Mouse (Mus musculus): ENCODE measurements at regions not wholly inside any gene's neighbourhood (a gene's known extent, or its start where the extent isn't known, plus 50 kb on each side); places are given as distances from the start of the nearest gene placed in this dataset.

DNA sequence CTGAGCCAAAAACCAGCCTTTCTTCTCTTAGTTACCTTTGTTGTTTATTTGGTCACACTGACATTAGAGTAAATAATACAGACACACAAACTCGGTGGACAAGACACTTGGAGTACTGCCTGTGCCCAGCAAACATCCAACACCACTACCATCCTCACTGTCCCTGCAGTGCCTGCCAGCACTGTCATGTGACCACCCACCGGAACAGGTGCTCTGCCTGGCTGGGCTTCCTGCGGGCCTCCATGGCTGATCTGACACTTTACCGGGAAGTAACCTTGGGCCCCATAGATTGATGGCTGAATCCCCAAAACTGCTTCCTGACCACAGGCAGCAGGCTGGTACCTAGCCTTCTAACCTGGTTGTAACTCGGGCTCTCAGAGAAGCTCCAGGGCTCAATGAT, 175.2 kb upstream of the Agap1 start:
- Histone ChIP-seq H3K4me3 (ENCODE audit: low read length) (no peak overlapping the region), H3K9me3 (replicated peaks; ENCODE audit: control insufficient read depth, low read length) (no peaks in the 10 kb centered on the region), H3K9ac (ENCODE audit: low read length) (no peak overlapping the region), H3K36me3 (ENCODE audit: control insufficient read depth, insufficient read depth) (no peaks in the 10 kb centered on the region), H3K27ac (ENCODE audit: low read length) (no peak overlapping the region), H3K27me3 (ENCODE audit: control insufficient read depth, insufficient read depth, low read length) (no peaks in the 10 kb centered on the region), H3K4me2 (ENCODE audit: low read depth, low read length) (no peak overlapping the region), H3K4me1 (ENCODE audit: control insufficient read depth, insufficient read depth, low read length) (no peaks in the 10 kb centered on the region)
- 74% methylated on average over 5 of the region's 5 CpGs for WGBS
- no peak for ATAC-seq (replicated peaks; ENCODE audit: extremely low read depth, insufficient read depth, low FRiP score)

DNA sequence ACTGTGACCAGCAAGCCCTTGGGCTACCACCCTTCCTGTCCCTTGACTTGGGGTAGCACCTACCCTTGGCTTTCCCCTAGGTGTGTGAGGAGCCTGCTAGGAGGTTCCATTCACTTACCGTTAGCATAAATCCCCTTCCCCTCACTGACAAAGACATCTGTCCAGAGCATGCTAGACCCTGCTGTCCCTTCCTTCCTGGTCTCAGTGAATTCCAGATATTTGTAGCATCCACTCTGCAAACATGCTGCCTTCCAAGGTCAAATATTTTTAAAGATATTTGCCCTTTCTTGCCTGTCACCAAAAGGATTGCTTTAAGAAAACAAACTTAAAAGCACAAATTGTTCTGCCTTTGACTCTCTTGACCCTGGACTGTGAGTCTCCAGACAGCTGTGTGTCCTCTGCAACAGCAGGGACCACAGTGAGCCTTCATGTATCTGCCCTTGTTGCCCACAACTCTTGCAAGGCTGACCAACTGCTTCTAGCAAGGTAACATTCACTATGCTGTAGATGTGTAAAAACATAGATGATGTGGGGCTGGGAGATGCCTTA, 173.4 kb upstream of the Agap1 start:
- WGBS = 45% methylated on average over 1 of the region's 1 CpGs
- Histone ChIP-seq H3K4me2 (ENCODE audit: low read depth, low read length) (no peak overlapping the region), H3K27me3 (ENCODE audit: control insufficient read depth, insufficient read depth, low read length) (no peaks in the 10 kb centered on the region), H3K4me3 (ENCODE audit: low read length) (no peak overlapping the region), H3K9ac (ENCODE audit: low read length) (no peak overlapping the region), H3K36me3 (ENCODE audit: control insufficient read depth, insufficient read depth) (no peaks in the 10 kb centered on the region), H3K27ac (ENCODE audit: low read length) (no peak overlapping the region), H3K4me1 (ENCODE audit: control insufficient read depth, insufficient read depth, low read length) (no peaks in the 10 kb centered on the region), H3K9me3 (replicated peaks; ENCODE audit: control insufficient read depth, low read length) (no peaks in the 10 kb centered on the region)
- no peak for ATAC-seq (replicated peaks; ENCODE audit: extremely low read depth, insufficient read depth, low FRiP score)

DNA sequence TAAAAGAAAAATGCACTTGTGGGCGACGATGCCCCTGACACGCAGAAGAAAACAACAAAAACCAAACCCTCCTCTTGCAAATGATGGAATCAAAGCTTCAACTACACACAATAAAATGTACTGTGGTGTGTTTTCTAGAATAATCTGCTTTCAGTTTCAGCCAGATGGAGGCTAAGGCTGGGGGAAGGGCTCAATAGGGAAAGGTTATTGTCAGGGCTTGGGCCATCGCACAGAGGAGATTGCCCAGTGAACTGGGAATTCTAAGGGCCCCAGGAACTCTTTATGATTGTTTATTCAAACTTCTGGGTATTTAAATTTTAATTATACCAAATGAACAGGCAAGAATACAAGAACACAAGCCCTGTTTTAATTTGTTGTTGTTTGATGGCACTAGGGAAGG, 169.6 kb upstream of the Agap1 start:
- ATAC-seq (replicated peaks; ENCODE audit: extremely low read depth, insufficient read depth, low FRiP score) = no peak
- Histone ChIP-seq H3K4me2 (ENCODE audit: low read depth, low read length) (no peak overlapping the region), H3K9ac (ENCODE audit: low read length) (no peak overlapping the region), H3K4me1 (ENCODE audit: control insufficient read depth, insufficient read depth, low read length) (no peaks in the 10 kb centered on the region), H3K4me3 (ENCODE audit: low read length) (no peak overlapping the region), H3K27me3 (ENCODE audit: control insufficient read depth, insufficient read depth, low read length) (no peaks in the 10 kb centered on the region), H3K9me3 (replicated peaks; ENCODE audit: control insufficient read depth, low read length) (no peaks in the 10 kb centered on the region), H3K36me3 (ENCODE audit: control insufficient read depth, insufficient read depth) (no peaks in the 10 kb centered on the region), H3K27ac (ENCODE audit: low read length) (no peak overlapping the region)
- 78% methylated on average over 4 of the region's 4 CpGs for WGBS

DNA sequence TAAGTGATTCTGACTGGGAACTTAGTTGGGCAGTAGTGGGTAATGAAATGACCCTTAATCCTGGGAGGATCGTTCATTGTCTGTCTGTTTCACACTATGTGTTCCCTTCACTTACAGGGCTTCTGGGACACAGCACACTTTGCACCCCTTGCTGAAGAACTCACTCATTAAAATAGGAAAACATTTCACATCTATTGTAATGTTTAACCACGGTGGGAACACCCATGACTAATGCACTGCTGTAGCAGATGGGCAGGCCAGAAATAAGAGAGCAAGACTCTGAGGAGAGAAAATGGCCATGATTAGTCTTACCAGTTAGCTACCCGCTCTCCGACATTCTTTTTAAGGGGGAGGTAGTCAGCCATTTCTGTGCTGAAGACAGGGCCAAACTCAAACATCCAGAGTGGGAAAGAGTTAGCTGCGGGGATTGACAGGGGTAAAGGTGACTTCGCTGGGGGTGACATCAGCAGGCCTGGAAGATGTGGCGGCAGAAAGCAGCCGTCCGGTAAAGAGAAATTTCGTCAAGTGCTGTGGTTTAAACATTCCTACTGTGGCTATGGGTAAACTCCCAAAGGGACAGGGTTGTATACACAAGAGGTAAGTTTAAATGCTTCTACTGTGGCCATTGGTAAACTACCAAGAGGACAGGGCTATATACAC, 167.3 kb upstream of the Agap1 start:
- Histone ChIP-seq H3K36me3 (ENCODE audit: control insufficient read depth, insufficient read depth) (no peaks in the 10 kb centered on the region), H3K9ac (ENCODE audit: low read length) (no peak overlapping the region), H3K27ac (ENCODE audit: low read length) (no peak overlapping the region), H3K4me3 (ENCODE audit: low read length) (no peak overlapping the region), H3K4me2 (ENCODE audit: low read depth, low read length) (no peak overlapping the region), H3K9me3 (replicated peaks; ENCODE audit: control insufficient read depth, low read length) (no peaks in the 10 kb centered on the region), H3K4me1 (ENCODE audit: control insufficient read depth, insufficient read depth, low read length) (no peaks in the 10 kb centered on the region), H3K27me3 (ENCODE audit: control insufficient read depth, insufficient read depth, low read length) (no peaks in the 10 kb centered on the region)
- 84% methylated on average over 10 of the region's 10 CpGs for WGBS
- no peak for ATAC-seq (replicated peaks; ENCODE audit: extremely low read depth, insufficient read depth, low FRiP score)

DNA sequence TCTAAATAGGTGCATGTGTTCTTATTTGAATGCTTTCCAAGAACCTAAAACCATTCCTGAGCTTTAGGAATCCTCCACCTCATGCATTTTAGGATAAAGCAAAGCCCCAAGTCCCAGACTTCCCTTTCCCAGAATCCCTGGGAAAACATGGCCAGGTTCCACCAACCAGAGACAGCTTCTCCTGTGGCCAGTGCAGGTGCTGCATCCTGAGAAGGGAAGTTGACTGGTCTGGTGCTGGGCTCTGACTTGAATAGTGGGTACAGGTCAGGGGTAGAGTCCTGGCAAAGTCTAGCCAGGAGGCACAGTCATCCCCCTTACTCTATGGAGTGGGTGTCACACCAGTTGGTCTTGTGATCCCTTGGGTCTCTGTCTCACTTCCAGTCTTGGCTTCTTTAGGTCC, 166.6 kb upstream of the Agap1 start:
- Histone ChIP-seq H3K9ac (ENCODE audit: low read length) (no peak overlapping the region), H3K4me2 (ENCODE audit: low read depth, low read length) (no peak overlapping the region), H3K27ac (ENCODE audit: low read length) (no peak overlapping the region), H3K36me3 (ENCODE audit: control insufficient read depth, insufficient read depth) (no peaks in the 10 kb centered on the region), H3K4me3 (ENCODE audit: low read length) (no peak overlapping the region), H3K27me3 (ENCODE audit: control insufficient read depth, insufficient read depth, low read length) (no peaks in the 10 kb centered on the region), H3K4me1 (ENCODE audit: control insufficient read depth, insufficient read depth, low read length) (no peaks in the 10 kb centered on the region), H3K9me3 (replicated peaks; ENCODE audit: control insufficient read depth, low read length) (no peaks in the 10 kb centered on the region)
- no peak for ATAC-seq (replicated peaks; ENCODE audit: extremely low read depth, insufficient read depth, low FRiP score)

DNA sequence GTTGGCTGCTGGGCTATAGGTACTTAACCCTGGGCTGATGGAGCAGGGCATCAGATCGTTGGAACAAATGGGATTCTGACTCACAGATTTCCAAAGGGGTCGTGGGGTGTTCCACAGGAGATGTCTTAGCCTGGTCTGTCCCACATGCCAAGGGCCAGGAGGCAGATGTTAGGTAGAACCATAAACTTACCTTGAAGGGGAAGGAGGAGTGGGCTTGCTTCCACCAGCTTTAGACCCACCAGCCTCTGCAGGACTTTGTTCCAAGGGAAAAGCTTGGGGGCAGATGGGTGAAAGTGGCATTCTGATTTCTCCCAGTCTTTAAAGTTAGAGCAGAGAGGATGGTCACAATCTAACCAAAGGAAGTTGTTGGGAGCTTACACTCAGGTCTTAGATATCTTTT, 165.7 kb upstream of the Agap1 start:
- Histone ChIP-seq H3K36me3 (ENCODE audit: control insufficient read depth, insufficient read depth) (no peaks in the 10 kb centered on the region), H3K27ac (ENCODE audit: low read length) (no peak overlapping the region), H3K9me3 (replicated peaks; ENCODE audit: control insufficient read depth, low read length) (no peaks in the 10 kb centered on the region), H3K27me3 (ENCODE audit: control insufficient read depth, insufficient read depth, low read length) (no peaks in the 10 kb centered on the region), H3K4me3 (ENCODE audit: low read length) (no peak overlapping the region), H3K9ac (ENCODE audit: low read length) (no peak overlapping the region), H3K4me2 (ENCODE audit: low read depth, low read length) (no peak overlapping the region), H3K4me1 (ENCODE audit: control insufficient read depth, insufficient read depth, low read length) (no peaks in the 10 kb centered on the region)
- no peak for ATAC-seq (replicated peaks; ENCODE audit: extremely low read depth, insufficient read depth, low FRiP score)
- WGBS = 72% methylated on average over 2 of the region's 2 CpGs

DNA sequence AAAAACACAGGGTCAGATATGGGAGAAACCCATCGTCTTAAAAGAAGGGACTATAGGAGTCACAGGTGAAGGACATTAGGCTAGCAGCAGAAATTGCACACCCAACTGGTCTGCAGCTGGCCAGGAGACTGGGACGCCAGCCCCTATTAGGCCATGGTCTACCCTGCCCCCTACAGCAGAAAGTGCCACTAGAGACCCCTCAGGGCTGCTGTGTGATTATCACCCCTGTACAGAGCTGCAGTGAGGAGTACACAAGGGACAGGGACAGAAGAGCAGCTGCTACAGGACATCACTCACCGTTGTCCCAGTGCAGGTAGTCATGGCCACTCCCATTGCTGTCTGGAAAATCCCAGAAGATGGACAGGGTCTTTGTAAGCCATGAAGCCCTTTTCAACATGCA, 157.9 kb upstream of the Agap1 start:
- 78% methylated on average over 3 of the region's 3 CpGs for WGBS
- no peaks in the 10 kb centered on the region for H3K36me3 ChIP-seq (ENCODE audit: control insufficient read depth, insufficient read depth)
- no peak for ATAC-seq (replicated peaks; ENCODE audit: extremely low read depth, insufficient read depth, low FRiP score)

DNA sequence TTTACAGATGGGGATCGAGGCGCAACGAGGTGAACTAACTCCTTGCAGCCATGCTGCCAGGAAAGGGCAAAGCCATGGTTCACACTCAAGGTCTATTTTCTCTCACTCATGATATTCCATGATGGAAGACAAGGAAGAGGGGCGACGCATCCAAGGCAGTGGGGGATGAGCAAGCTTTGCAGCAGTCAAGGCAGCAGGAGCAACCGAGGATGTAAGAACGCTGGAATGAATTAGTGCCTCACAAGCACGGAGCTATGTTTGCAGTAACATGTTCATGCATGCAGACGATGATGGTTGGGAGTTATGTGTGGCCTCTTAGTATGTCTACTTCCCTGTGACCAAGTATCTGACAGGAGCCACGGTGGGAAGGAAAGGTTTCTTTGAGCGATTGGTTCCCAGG, 156.8 kb upstream of the Agap1 start:
- no peak overlapping the region for H3K4me3 ChIP-seq (ENCODE audit: low read length)
- peaks cover 2% of the 10 kb centered on the region; the same call in 1 of the 2 replicates for H3K27me3 ChIP-seq (ENCODE audit: control insufficient read depth, insufficient read depth, low read length)
- no peak overlapping the region for H3K4me2 ChIP-seq (ENCODE audit: low read depth, low read length)
- no peaks in the 10 kb centered on the region for H3K36me3 ChIP-seq (ENCODE audit: control insufficient read depth, insufficient read depth)
- no peaks in the 10 kb centered on the region for H3K4me1 ChIP-seq (ENCODE audit: control insufficient read depth, insufficient read depth, low read length)
- WGBS = 87% methylated on average over 11 of the region's 11 CpGs
- no peak overlapping the region for H3K27ac ChIP-seq (ENCODE audit: low read length)
- no peak for ATAC-seq (replicated peaks; ENCODE audit: extremely low read depth, insufficient read depth, low FRiP score)
- no peaks in the 10 kb centered on the region for H3K9me3 ChIP-seq (replicated peaks; ENCODE audit: control insufficient read depth, low read length)
- H3K9ac ChIP-seq (ENCODE audit: low read length) = no peak overlapping the region

More for the DNA sequence above, 157.9 kb upstream of the Agap1 start:
- Histone ChIP-seq H3K4me2 (ENCODE audit: low read depth, low read length) (no peak overlapping the region), H3K9me3 (replicated peaks; ENCODE audit: control insufficient read depth, low read length) (no peaks in the 10 kb centered on the region), H3K4me1 (ENCODE audit: control insufficient read depth, insufficient read depth, low read length) (no peaks in the 10 kb centered on the region), H3K4me3 (ENCODE audit: low read length) (no peak overlapping the region), H3K27me3 (ENCODE audit: control insufficient read depth, insufficient read depth, low read length) (peaks cover 2% of the 10 kb centered on the region; the same call in 1 of the 2 replicates), H3K9ac (ENCODE audit: low read length) (no peak overlapping the region), H3K27ac (ENCODE audit: low read length) (no peak overlapping the region)

DNA sequence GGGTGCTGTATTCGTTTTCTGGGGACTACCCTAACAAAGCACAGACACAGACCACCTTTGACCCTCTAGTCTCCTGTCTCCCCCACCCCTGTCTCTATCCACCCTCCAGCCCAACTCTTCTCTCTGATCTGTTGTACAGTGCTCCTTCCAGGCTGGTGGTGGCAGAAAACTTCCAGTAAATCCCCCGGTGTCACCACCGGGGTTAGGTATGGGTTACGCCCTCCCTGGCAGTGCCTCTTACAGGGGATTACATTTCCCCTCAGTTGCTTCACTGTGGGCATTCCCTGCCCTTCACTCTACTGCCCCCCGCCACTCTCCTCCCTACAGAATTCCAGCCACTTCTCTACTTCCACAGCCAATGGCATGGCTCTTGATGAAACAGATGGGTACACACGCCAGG, 153.5 kb upstream of the Agap1 start:
- H3K36me3 ChIP-seq (ENCODE audit: control insufficient read depth, insufficient read depth) = no peaks in the 10 kb centered on the region
- H3K4me2 ChIP-seq (ENCODE audit: low read depth, low read length) = no peak overlapping the region
- H3K4me1 ChIP-seq (ENCODE audit: control insufficient read depth, insufficient read depth, low read length) = no peaks in the 10 kb centered on the region
- no peak overlapping the region for H3K9ac ChIP-seq (ENCODE audit: low read length)
- H3K9me3 ChIP-seq (replicated peaks; ENCODE audit: control insufficient read depth, low read length) = peaks cover 1% of the 10 kb centered on the region
- 78% methylated on average over 6 of the region's 6 CpGs for WGBS
- H3K27me3 ChIP-seq (ENCODE audit: control insufficient read depth, insufficient read depth, low read length) = peaks cover 2% of the 10 kb centered on the region; the same call in 1 of the 2 replicates
- ATAC-seq (replicated peaks; ENCODE audit: extremely low read depth, insufficient read depth, low FRiP score) = no peak
- no peak overlapping the region for H3K4me3 ChIP-seq (ENCODE audit: low read length)
- H3K27ac ChIP-seq (ENCODE audit: low read length) = no peak overlapping the region

Data from heart, embryonic 16.5 days (tissue).